Mouse (Mus musculus): Measurements from ENCODE around the gene Arl14ep. TPM values are rescaled to one million over a fixed set of nuclear protein-coding genes. Genes with fewer than 3 reads are reported as not detected.

Gene Arl14ep
- polyA plus RNA-seq, 1 experiment from 2014 or later = 10.9 TPM

DNA sequence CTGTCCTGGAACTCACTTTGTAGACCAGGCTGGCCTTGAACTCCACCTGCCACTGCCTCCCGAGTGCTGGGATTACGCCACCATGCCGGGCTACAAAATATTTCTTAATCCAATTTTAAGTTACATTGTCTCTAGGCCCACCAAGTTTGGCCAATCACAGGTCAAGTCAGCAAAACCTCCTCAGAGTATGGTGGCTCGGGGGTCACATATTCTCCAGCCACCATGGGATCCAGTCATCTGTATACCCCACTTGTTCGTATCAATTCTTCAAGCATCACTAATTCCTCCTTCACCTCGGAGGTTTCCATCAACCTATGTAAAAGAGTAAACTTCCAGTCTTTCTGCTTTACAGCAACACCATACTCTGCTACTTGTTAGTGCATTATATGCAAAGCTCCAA is 1.4 kb downstream of the Arl14ep start:
- Histone ChIP-seq H3K9ac (ENCODE audit: low read depth, low read length) (no peak overlapping the region), H3K4me1 (replicated peaks; ENCODE audit: control insufficient read depth, insufficient read depth, low read length) (no peaks in the 10 kb centered on the region), H3K4me2 (replicated peaks; ENCODE audit: low read depth) (no peak overlapping the region), H3K9me3 (ENCODE audit: control insufficient read depth) (no peaks in the 10 kb centered on the region), H3K4me3 (ENCODE audit: low read depth, low read length) (no peak overlapping the region), H3K27me3 (replicated peaks; ENCODE audit: control insufficient read depth, insufficient read depth, low read length) (no peaks in the 10 kb centered on the region), H3K36me3 (ENCODE audit: control insufficient read depth, insufficient read depth) (0 out of 2 replicates have a peak, but pooled peaks cover 10% of the 10 kb centered on the region), H3K27ac (ENCODE audit: low read depth, low read length) (no peak overlapping the region)
- no peak for ATAC-seq
- no peak for TF ChIP-seq CTCF (IDR thresholded peaks at IDR 0.05; ENCODE audit: low read depth)
- WGBS = 96% methylated on average over 6 of the region's 6 CpGs

DNA sequence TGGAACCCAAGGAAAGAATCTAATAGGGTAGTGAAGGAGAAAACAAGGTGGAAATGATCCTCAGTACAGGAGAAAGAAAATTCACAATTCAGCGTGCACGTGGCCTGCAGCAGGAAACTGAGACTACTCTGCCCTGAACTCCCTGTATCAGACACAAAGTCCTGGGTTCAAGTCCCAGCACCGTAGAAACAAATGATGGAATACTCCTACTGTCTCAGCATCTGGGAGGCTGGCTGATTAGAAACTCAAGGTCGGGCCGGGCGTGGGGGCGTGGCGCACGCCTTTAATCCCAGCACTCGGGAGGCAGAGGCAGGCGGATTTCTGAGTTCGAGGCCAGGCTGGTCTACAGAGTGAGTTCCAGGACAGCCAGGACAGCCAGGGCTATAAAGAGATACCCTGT is 3.3 kb downstream of the Arl14ep start:
- Histone ChIP-seq H3K36me3 (ENCODE audit: control insufficient read depth, insufficient read depth) (peaks cover 24% of the 10 kb centered on the region; the same call in 1 of the 2 replicates), H3K27ac (ENCODE audit: low read depth, low read length) (no peak overlapping the region), H3K4me2 (replicated peaks; ENCODE audit: low read depth) (no peak overlapping the region), H3K9me3 (ENCODE audit: control insufficient read depth) (no peaks in the 10 kb centered on the region), H3K9ac (ENCODE audit: low read depth, low read length) (no peak overlapping the region), H3K27me3 (replicated peaks; ENCODE audit: control insufficient read depth, insufficient read depth, low read length) (no peaks in the 10 kb centered on the region), H3K4me1 (replicated peaks; ENCODE audit: control insufficient read depth, insufficient read depth, low read length) (no peaks in the 10 kb centered on the region), H3K4me3 (ENCODE audit: low read depth, low read length) (no peak overlapping the region)
- ATAC-seq = no peak
- WGBS = 94% methylated on average over 12 of the region's 12 CpGs
- no peak for TF ChIP-seq CTCF (IDR thresholded peaks at IDR 0.05; ENCODE audit: low read depth)

DNA sequence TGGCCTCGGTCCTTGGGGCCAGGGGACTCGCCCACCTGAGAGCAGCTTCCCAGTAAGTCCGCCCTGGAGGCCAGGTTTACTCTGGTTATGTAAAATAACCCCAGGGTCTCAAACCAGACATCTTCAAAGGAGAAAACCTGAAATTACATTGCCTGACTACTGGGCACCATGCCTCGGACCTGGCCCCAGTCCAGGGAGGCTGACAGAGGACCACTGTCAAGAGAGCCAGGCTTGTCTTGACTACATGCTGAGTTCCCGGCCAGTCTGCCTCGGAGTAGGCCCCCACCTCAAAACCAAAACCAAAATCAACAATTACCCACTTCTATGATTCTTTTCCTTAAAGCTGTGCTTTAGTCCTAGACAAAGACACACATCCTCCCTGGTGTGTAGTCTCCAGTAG is 5.9 kb downstream of the Arl14ep start:
- H3K4me2 ChIP-seq (replicated peaks; ENCODE audit: low read depth) = no peak overlapping the region
- no peaks in the 10 kb centered on the region for H3K9me3 ChIP-seq (ENCODE audit: control insufficient read depth)
- no peaks in the 10 kb centered on the region for H3K27me3 ChIP-seq (replicated peaks; ENCODE audit: control insufficient read depth, insufficient read depth, low read length)
- H3K9ac ChIP-seq (ENCODE audit: low read depth, low read length) = no peak overlapping the region
- H3K27ac ChIP-seq (ENCODE audit: low read depth, low read length) = no peak overlapping the region
- TF ChIP-seq CTCF (IDR thresholded peaks at IDR 0.05; ENCODE audit: low read depth) = no peak
- H3K4me3 ChIP-seq (ENCODE audit: low read depth, low read length) = no peak overlapping the region
- 88% methylated on average over 6 of the region's 6 CpGs for WGBS
- peaks cover 32% of the 10 kb centered on the region; the same call in 1 of the 2 replicates for H3K36me3 ChIP-seq (ENCODE audit: control insufficient read depth, insufficient read depth)
- no peak for ATAC-seq
- no peaks in the 10 kb centered on the region for H3K4me1 ChIP-seq (replicated peaks; ENCODE audit: control insufficient read depth, insufficient read depth, low read length)

DNA sequence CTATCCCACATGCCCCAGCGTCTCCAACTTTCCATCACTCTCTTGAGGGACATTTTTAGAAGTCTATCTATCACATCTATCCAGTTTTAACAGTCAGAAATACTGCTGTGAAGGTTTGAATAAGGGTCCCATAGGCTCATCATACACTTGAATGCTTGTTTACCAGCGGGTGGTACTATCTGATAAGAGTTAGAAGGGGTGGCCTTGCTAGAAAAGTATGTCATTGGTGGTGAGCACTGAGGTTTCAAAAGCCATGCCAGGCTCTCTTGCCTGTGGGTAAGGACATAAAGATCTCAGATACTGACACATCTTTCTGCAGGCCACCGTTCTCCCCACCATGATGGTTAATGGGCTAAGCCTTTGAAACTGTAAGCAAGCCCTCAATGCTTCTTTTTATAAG is 10.7 kb downstream of the Arl14ep start:
- Histone ChIP-seq H3K9me3 (ENCODE audit: control insufficient read depth) (no peaks in the 10 kb centered on the region), H3K4me1 (replicated peaks; ENCODE audit: control insufficient read depth, insufficient read depth, low read length) (no peaks in the 10 kb centered on the region), H3K4me2 (replicated peaks; ENCODE audit: low read depth) (no peak overlapping the region), H3K4me3 (ENCODE audit: low read depth, low read length) (no peak overlapping the region), H3K27ac (ENCODE audit: low read depth, low read length) (no peak overlapping the region), H3K9ac (ENCODE audit: low read depth, low read length) (no peak overlapping the region), H3K36me3 (ENCODE audit: control insufficient read depth, insufficient read depth) (peaks cover 33% of the 10 kb centered on the region), H3K27me3 (replicated peaks; ENCODE audit: control insufficient read depth, insufficient read depth, low read length) (no peaks in the 10 kb centered on the region)
- ATAC-seq = no peak
- TF ChIP-seq CTCF (IDR thresholded peaks at IDR 0.05; ENCODE audit: low read depth) = no peak
- 89% methylated on average over 3 of the region's 3 CpGs for WGBS

DNA sequence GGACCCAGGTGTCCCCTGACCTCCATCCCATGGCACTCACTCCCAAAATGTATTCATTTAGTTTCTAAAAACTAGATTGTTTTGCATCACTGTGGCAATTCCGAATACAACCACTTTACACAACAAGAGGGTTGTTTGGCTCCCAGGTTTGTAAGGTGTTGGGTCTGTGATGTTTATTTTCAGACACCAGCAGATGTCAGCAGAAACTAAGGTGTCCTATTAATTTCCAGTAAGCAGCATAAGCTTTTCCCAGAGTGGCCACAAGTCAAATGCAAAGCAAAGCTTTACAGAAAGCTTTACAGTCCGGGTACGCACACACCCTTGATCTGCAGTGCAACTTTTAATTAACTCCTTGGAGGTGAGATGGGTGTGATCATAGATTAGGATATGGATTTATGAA is 12.6 kb downstream of the Arl14ep start:
- no peaks in the 10 kb centered on the region for H3K9me3 ChIP-seq (ENCODE audit: control insufficient read depth)
- no peaks in the 10 kb centered on the region for H3K4me1 ChIP-seq (replicated peaks; ENCODE audit: control insufficient read depth, insufficient read depth, low read length)
- peaks cover 19% of the 10 kb centered on the region for H3K36me3 ChIP-seq (ENCODE audit: control insufficient read depth, insufficient read depth)
- ATAC-seq = no peak
- no peak overlapping the region for H3K4me2 ChIP-seq (replicated peaks; ENCODE audit: low read depth)
- H3K27ac ChIP-seq (ENCODE audit: low read depth, low read length) = no peak overlapping the region
- no peak overlapping the region for H3K4me3 ChIP-seq (ENCODE audit: low read depth, low read length)
- H3K27me3 ChIP-seq (replicated peaks; ENCODE audit: control insufficient read depth, insufficient read depth, low read length) = no peaks in the 10 kb centered on the region
- no peak overlapping the region for H3K9ac ChIP-seq (ENCODE audit: low read depth, low read length)
- 81% methylated on average over 3 of the region's 3 CpGs for WGBS
- TF ChIP-seq CTCF (IDR thresholded peaks at IDR 0.05; ENCODE audit: low read depth) = no peak

DNA sequence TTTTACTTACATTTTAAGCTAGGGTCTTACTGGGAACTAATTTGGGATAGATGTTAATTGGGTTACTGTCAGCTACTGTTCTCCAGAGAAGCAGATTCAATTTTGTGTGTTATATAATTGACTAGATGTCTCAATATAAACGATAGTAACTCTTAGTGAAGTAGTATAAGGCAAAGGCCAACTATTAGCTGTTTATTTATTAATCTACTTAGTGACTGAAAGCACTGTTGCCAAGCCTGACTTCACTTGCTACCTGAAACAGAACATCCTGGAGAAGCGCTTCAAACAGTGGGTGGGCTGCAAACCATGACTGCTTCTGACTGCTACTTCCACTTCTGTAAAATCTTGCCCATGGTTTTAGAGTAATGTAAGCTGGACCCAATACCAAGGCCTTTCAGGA is 13.2 kb downstream of the Arl14ep start:
- H3K36me3 ChIP-seq (ENCODE audit: control insufficient read depth, insufficient read depth) = peaks cover 14% of the 10 kb centered on the region
- no peak overlapping the region for H3K4me3 ChIP-seq (ENCODE audit: low read depth, low read length)
- H3K4me1 ChIP-seq (replicated peaks; ENCODE audit: control insufficient read depth, insufficient read depth, low read length) = no peaks in the 10 kb centered on the region
- H3K27ac ChIP-seq (ENCODE audit: low read depth, low read length) = no peak overlapping the region
- ATAC-seq = no peak
- TF ChIP-seq CTCF (IDR thresholded peaks at IDR 0.05; ENCODE audit: low read depth) = no peak
- WGBS = 74% methylated on average over 2 of the region's 2 CpGs
- no peak overlapping the region for H3K9ac ChIP-seq (ENCODE audit: low read depth, low read length)
- no peak overlapping the region for H3K4me2 ChIP-seq (replicated peaks; ENCODE audit: low read depth)
- H3K27me3 ChIP-seq (replicated peaks; ENCODE audit: control insufficient read depth, insufficient read depth, low read length) = no peaks in the 10 kb centered on the region
- H3K9me3 ChIP-seq (ENCODE audit: control insufficient read depth) = no peaks in the 10 kb centered on the region

DNA sequence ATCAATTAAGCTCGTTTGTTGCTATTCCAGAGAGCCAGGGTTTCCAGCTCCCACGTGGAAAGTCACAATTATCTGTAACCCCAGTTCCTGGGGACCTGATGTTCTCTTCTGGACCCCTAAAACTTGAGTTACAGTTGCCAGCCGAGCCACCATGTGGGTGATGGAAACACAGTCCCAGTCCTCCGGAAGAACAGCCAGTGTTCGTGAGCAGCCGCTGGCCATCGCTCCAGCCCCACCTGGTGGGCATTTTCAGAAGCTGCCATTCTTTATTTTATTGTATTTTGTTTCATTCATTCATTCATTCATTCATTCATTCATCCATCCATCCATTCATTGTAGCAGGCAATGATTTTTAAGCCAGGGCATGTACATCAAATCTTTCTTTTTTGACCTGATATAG is 14.0 kb downstream of the Arl14ep start:
- TF ChIP-seq CTCF (IDR thresholded peaks at IDR 0.05; ENCODE audit: low read depth) = peak; percentile 73

More for the DNA sequence above, 14.0 kb downstream of the Arl14ep start:
- Histone ChIP-seq H3K27ac (ENCODE audit: low read depth, low read length) (no peak overlapping the region), H3K4me2 (replicated peaks; ENCODE audit: low read depth) (no peak overlapping the region), H3K4me1 (replicated peaks; ENCODE audit: control insufficient read depth, insufficient read depth, low read length) (no peaks in the 10 kb centered on the region), H3K9me3 (ENCODE audit: control insufficient read depth) (no peaks in the 10 kb centered on the region), H3K4me3 (ENCODE audit: low read depth, low read length) (no peak overlapping the region), H3K27me3 (replicated peaks; ENCODE audit: control insufficient read depth, insufficient read depth, low read length) (no peaks in the 10 kb centered on the region), H3K9ac (ENCODE audit: low read depth, low read length) (no peak overlapping the region), H3K36me3 (ENCODE audit: control insufficient read depth, insufficient read depth) (peaks cover 7% of the 10 kb centered on the region)
- WGBS = 50% methylated on average over 7 of the region's 7 CpGs
- ATAC-seq = no peak
